Mouse (Mus musculus): ENCODE results near the gene Otud5.
A peak's percentile ranks its signal among the peaks of the same experiment; 100 is the strongest.
"Not testable (repeated sequence)": the region's sequence is repeated elsewhere in the genome, so short reads cannot be mapped to it uniquely, and the experiment has no call there.

Gene Otud5

DNA sequence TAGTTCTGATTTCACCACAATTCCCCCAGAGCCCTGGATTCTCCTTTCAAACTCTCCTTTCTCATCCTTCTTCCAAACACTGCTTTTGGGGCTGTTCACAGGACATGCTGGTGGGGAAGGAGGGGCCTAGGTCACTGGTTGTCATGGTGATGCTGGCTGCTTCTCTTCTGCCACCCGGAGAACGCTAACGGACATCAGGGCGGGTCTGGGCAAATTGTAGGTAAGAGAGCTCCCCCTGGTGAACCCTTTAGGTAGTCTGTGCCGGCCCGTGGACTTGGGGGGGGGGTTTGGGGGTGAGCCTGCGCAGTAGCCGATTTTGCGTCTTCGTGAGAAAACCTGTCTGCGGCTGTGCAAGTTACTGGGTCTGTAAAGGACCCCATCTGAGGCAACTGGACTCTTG lies 38.7 kb downstream of the Otud5 start:
- DNase-seq (ENCODE audit: low read depth, low spot score): peak; percentile 88

DNA sequence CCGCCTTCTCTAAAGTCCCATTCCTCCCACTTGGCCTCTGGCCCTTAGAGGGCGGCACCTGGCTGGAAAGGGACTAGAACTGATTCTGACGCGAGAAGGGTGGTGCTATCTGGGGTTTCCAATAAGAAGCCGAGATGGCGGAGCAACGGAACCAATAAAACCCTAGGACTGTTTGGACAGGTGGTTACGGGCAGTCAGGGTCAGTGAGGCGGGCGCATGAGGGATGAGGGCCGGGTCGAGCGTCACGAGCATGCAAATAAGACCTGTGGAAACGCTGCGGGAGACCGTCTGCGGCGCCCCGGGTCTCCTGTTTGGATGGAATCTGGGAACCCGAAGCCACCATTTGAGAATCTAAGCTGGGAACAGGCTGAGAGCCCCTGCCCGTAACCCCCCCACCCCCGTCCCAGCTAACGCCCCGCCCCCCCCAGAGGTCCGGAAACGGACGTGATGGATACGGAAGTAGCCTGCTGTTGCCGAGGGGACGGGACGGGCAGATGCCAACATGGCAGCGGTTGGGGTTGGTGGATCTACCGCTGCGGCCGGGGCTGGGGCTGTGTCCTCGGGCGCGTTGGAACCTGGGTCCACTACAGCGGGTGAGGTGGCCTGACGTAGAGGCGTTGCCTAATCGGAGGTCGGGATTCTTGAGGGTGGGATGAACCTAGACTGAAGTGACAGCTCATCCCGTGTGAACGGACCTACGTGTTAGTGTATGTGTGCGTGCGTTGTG lies 42.8 kb downstream of the Otud5 start, which contains the start of gene Slc35a2:
Gene Slc35a2, plus strand, starts transcription at position 188 of the 727 bp plus-strand sequence.
- peak; percentile 89 for DNase-seq (ENCODE audit: low read depth, low spot score)

DNA sequence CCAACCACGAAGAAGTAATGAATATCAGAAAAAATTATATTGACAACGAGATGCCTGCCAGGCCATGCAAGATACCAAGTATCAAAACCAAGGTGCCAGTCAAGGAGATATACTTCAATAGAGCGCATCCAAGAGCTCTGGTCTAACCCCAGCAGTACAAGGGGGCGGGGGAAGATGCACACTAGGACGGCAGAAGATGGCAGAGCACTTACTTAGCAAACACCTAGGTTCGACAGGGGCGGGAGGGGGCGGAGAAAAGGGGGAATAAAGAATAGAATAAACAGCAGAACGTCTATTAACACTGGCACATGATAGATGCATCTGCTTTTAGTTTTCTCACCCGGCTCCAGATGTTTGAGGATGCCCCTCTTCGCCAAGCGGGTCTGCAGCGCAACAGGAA lies 57.0 kb downstream of the Otud5 start:
- DNase-seq (ENCODE audit: low read depth, low spot score): peak; percentile 63

DNA sequence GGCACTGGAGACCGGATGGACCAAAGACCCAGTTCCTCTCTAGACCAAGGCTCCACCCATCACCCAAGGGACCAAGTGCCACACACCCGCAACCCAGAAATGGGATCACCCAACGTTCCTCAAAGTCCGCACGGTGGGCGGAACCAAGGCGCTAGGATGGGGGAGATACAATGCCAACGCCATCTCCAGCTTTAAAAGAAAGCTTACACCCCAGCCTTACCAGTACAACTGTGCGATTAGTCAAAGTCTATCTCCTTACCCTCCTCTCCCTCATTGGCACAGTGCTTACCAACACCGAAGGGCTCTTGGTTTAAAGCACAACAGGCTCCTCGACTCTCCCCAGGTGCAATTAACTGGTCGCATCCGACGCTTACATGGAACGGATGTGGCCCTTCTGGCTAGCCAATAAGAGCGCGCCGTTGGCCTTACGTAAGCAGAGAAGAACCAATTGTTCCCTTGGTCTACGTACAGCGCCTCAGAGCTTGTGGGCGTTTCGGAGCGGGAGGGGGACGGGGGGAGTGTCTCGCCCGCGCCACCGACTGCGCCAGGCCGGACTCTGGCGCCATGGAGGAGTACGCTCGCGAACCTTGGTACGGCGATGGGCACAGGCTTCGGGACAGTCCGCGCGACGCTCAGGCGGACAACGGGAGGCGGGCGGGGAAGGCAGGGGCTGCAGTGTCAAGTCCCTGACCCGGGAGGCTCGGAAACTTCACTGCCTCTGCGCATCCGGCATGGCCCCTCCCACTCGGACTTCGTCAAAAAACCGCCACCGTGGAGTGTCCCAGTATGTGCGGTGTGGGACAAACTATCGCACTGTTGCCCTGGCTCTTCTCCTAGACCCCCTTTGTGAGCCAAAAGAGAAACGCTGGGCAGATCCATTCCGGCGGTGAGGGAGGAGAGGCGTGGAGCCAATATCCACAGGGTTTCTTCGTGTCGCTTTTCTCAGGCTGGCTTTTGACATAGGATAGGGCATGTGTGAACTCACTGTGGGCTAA lies 58.0 kb downstream of the Otud5 start, which contains the start of the genes Pqbp1 and Timm17b:
Gene Pqbp1, minus strand, starts transcription at position 390 of the 995 bp plus-strand sequence.
Gene Timm17b, plus strand, starts transcription at position 478 of the 995 bp plus-strand sequence.
- peak; percentile 94 for DNase-seq (ENCODE audit: low read depth, low spot score)

DNA sequence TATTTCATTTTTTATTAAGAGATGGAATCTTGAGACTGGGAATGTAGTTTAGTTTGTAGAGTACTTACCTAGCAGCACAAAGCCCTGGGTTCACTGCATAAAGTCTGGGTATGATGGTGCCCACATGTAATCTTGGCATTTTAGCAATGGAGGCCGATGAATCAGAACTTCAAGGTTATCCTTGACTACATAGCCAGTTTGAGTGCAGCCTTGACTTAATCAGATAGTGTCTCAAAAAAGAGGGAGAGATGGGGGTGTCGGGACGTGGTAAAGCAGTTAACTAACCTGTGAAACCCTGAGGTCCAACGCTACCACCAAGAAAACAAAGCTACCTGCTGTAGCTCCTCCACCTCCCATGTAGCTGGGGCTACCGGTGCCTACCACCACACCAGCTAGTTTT lies 63.3 kb downstream of the Otud5 start:
- DNase-seq (ENCODE audit: low read depth, low spot score): no peak

DNA sequence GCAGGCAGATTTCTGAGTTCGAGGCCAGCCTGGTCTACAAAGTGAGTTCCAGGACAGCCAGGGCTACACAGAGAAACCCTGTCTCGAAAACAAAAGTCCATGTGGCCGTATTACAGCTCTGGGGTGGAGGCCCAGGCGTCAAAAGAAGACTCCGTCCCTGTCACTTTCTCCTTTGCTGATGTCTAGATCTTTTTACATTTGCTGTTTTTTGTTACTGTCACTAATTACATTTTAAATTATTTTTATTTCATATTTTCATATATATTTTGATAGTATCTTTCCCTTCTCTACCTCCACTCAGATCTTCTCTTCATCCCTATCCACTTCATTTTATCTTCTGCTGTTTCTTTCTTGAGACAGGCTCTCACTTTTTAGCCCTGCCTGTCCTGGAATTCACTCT lies 66.6 kb downstream of the Otud5 start, which contains the start of gene Gm10491:
Gene Gm10491, minus strand, starts transcription at position 101 of the 400 bp plus-strand sequence.
- no peak for DNase-seq (ENCODE audit: low read depth, low spot score)

DNA sequence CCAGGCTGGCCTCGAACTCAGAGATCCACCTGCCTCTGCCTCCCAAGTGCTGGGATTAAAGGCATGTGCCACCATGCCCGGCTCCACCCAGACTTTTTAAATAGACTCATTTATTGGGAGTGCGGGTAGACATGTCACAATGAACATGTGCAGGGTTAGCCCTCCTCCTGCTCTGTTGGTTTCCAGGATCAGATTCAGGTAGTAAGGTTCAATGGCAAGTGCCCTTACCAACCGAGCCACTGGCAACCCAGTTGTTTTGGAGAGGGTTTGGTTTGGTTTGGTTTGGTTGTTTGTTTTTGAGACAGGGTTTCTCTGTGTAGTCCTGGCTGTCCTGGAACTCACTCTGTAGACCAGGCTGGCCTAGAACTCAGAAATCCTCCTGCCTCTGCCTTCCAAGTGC lies 68.1 kb downstream of the Otud5 start, which contains the start of gene Gm10490:
Gene Gm10490, plus strand, starts transcription at position 301 of the 400 bp plus-strand sequence.
- DNase-seq (ENCODE audit: low read depth, low spot score): not testable (repeated sequence)

DNA sequence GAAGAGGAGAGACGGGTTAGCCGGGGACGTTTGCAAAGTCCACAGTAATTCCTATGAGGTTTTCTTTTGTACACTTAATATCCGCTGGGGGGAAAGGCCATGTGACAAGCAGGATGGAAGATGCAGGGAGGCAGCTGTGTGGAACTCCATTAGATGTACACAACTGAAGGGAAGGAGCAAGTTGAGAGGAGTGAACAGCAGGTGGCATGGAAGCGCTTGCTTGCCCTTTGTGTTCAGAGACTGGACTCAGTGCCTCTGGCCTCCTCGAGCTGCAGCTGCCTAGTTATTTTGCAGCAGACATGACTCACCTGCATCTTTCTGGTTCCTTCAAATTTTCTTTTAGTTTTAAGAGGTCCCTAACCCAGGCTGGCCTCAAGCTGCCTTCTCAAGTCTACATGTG lies 69.3 kb downstream of the Otud5 start:
- DNase-seq (ENCODE audit: low read depth, low spot score): no peak

DNA sequence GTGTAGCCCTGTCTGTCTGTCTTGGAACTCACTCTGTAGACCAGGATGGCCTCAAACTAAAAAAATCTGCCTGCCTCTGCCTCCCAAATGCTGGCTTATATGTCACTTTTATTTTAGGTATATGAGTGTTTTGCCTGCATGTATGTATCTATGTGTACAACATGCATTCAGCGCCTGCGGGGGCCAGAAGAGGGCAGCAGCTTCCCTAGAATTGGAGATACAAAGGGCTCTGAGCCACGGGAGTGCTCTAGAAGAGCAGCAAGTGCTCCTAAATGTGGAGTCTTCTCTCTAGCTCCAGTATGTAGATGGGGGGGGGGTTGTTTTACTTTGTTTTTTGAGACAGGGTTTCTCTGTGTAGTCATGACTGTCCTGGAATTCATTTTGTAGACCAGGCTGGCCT lies 74.5 kb downstream of the Otud5 start:
- peak; percentile 7 for DNase-seq (ENCODE audit: low read depth, low spot score)

DNA sequence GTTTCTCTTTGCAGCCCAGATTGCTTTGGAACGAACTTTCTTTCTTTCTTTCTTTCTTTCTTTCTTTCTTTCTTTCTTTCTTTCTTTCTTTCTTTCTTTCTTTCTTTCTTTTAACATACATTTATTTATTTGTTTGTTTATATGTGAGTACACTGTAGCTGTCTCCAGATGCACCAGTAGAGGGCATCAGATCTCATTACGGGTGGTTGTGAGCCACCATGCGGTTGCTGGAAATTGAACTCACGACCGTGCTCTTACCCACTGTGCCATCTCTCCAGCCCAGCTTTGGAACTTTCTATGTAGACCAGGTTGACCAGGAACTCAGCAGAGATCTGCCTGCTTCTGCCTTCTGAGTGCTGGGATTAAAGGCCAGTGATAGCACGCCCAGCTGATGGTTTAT lies 76.8 kb downstream of the Otud5 start:
- DNase-seq (ENCODE audit: low read depth, low spot score): peak; percentile 22

DNA sequence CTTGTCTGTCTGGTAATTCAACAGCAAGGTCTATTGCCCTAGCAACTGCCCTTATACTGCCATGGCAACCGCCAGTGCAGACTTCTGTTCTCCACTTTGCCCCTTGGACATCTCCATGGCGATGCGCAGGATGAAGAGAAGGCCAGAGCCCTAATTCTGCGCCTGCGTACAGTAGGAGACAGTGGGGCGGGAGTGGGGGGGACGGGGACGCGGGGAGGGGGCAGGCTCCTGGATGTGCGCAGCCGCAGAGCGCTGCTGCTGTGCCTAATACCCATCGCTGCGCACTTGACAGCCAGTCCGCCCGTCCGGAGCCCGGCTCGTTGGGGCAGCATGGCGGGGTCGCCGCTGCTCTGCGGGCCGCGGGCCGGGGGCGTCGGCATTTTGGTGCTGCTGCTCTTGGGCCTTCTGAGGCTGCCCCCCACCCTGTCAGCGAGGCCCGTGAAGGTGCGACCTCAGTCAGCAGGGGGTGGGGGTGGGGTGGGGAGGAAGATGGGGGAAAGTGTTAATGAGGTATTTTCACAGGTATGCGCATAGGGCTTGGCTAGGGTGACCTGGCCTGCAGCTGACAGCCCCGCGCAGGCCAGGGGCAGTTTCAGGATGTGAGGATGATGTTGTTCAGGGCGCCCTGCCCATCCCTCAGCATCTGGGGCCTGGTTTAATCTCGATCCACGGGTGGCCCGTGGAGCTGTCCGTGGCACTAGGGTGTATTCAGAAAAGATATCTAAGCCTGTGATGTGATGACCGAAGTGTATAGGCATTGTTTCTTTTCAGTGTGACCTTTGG lies 78.6 kb downstream of the Otud5 start, which contains the start of gene Pcsk1n:
Gene Pcsk1n, plus strand, starts transcription at position 222 of the 783 bp plus-strand sequence.
- DNase-seq (ENCODE audit: low read depth, low spot score): no peak

DNA sequence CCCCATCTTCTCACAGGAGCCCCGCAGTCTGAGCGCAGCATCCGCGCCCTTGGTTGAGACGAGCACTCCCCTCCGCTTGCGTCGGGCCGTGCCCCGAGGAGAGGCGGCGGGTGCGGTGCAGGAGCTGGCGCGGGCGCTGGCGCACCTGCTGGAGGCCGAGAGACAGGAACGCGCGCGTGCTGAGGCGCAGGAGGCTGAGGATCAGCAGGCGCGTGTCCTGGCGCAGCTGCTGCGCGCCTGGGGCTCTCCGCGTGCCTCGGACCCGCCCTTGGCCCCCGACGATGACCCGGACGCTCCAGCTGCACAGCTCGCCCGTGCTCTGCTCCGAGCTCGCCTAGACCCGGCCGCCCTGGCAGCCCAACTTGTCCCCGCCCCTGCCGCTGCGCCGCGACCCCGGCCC lies 80.9 kb downstream of the Otud5 start:
- DNase-seq (ENCODE audit: low read depth, low spot score): no peak
